Mouse (Mus musculus) lung, postnatal 0 days (tissue): ENCODE results near the gene Gnai3.

ENCODE experiments used
- CTCF ChIP-seq: IDR thresholded peaks from 2 replicates; pipeline ENCODE4 v1.5.1; 2016; ENCODE audit warnings: antibody characterized with exemption, mild to moderate bottlenecking
- EP300 ChIP-seq: IDR thresholded peaks from 2 replicates; pipeline ENCODE4 v1.6.1; 2016; ENCODE audit warnings: antibody characterized with exemption, mild to moderate bottlenecking, control low read depth

DNA sequence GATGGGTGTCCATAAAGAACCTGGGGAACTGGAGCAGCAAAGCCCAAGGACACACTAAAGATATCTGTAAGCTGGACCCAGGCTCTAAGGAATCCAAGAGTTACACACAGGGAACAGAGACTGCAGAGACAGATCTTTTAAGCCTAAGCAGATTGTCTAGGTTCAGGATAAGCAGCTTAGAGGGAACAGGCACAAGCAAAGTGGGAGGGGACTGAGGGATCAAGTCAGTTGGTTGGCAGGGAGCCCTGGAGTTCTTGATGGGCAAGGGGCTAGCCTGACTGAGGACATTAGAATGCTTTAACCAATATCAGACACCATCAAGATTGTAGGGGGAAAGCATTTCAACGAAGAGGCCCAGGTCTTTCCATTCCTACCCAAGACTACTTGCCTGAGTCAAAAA, 51.8 kb downstream of the Gnai3 start:
- TF ChIP-seq CTCF (no peak), EP300 (no peak)
